Mouse (Mus musculus): Measurements from ENCODE around the gene Crb3. TPM values are rescaled to one million over a fixed set of nuclear protein-coding genes. Genes with fewer than 3 reads are reported as not detected.
A peak's percentile ranks its signal among the peaks of the same experiment; 100 is the strongest.

The Crb3 gene
- total and polyA plus RNA-seq, 2 experiments from 2014 or later = 3.5 to 8.5 TPM

DNA sequence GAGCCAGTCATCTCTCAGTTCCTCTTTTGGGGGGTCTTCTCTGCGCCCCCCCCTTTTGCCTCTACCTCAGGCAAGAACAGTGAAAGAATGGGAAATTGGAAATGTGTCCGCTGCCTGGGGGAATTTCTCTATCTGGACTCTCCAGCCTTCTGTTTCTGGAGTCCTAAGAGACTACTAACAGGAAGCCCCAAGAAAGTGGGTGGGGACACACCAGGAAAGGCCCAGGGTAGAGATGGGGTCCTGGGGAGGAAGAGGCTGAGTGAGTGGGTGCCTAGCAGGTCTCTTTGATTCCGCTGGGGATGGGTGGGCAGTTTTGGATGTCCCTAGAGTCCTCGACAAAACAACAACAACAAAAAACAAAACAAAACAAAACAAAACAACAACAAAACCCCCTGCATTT is 45.6 kb downstream of the Crb3 start:
- DNase-seq (ENCODE audit: low spot score) = no peak
- Histone ChIP-seq H3K27ac (ENCODE audit: low read depth, low read length) (no peak overlapping the region), H3K27me3 (ENCODE audit: insufficient read depth, low read length) (no peaks in the 10 kb centered on the region), H3K4me1 (ENCODE audit: insufficient read depth, low read length) (peaks cover 2% of the 10 kb centered on the region; the same call in 1 of the 2 replicates), H3K36me3 (ENCODE audit: insufficient read depth, low read length) (no peaks in the 10 kb centered on the region), H3K9ac (replicated peaks; ENCODE audit: low read length, poor library complexity, severe bottlenecking) (no peak overlapping the region), H3K4me3 (ENCODE audit: low read depth, low read length) (peak overlapping the region; percentile 65), H3K9me3 (ENCODE audit: low read length) (no peaks in the 10 kb centered on the region), H3K4me2 (ENCODE audit: low read depth, low read length, poor library complexity, severe bottlenecking) (peak overlapping the region; percentile 81)
- no peak for ATAC-seq (ENCODE audit: low FRiP score)
- WGBS = 46% methylated on average over 4 of the region's 4 CpGs
- TF ChIP-seq CTCF (IDR thresholded peaks at IDR 0.05) = no peak

DNA sequence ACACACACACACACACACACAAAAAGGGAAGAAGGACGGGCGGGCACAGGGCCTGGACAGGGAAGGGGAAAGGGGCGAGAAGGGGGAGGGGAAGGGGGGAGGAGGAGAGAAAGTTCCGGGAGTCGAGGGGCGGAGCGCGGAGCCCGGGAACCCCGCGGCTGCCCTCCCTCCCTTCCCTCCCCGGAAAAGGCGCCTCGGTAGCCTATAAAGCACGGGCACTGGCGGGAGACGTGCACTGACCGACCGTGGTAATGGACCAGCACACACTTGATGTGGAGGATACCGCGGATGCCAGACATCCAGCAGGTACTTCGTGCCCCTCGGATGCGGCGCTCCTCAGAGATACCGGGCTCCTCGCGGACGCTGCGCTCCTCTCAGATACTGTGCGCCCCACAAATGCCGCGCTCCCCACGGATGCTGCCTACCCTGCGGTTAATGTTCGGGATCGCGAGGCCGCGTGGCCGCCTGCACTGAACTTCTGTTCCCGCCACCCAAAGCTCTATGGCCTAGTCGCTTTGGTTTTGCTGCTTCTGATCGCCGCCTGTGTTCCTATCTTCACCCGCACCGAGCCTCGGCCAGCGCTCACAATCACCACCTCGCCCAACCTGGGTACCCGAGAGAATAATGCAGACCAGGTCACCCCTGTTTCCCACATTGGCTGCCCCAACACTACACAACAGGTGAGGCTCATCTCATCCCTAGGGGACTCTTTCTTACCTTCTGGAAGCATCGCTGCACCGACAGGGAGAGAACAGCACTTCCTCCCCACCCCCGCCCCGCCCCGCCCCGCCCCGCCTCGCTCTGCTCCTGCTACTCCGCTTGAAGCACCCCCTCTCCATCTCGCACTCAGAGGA is 46.5 kb downstream of the Crb3 start, which contains the start of gene Tnfsf9:
Tnfsf9 (plus strand) TSS at position 145 of the 854 bp plus-strand sequence.
- no peaks in the 10 kb centered on the region for H3K36me3 ChIP-seq (ENCODE audit: insufficient read depth, low read length)
- no peaks in the 10 kb centered on the region for H3K9me3 ChIP-seq (ENCODE audit: low read length)
- peak within 1 kb of the TSS; percentile 65 for H3K4me3 ChIP-seq (ENCODE audit: low read depth, low read length)

DNA sequence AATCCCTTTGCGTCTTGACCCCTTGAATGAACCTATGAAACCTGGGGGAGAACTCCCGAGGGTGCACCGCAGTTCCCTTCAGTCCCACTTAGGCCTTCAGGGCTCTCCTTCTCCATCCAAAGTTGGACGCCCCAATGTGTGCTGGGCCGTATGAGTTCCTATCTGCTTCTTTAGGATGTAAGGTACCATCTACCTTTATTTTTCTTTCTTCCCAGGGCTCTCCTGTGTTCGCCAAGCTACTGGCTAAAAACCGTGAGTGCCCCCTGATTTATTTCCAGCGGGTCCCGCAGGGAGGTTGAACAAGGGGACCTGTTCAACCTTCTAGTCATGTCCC is 47.1 kb downstream of the Crb3 start:
- TF ChIP-seq CTCF (IDR thresholded peaks at IDR 0.05) = no peak
- no peak for ATAC-seq (ENCODE audit: low FRiP score)
- no peak for DNase-seq (ENCODE audit: low spot score)

More for the DNA sequence above, 46.5 kb downstream of the Crb3 start, which contains the start of gene Tnfsf9:
- peak within 1 kb of the TSS; percentile 81 for H3K4me2 ChIP-seq (ENCODE audit: low read depth, low read length, poor library complexity, severe bottlenecking)
- no peak for TF ChIP-seq CTCF (IDR thresholded peaks at IDR 0.05)
- under 1% methylated on average over 50 of the region's 61 CpGs for WGBS
- peak; percentile 44 for DNase-seq (ENCODE audit: low spot score)
- H3K4me1 ChIP-seq (ENCODE audit: insufficient read depth, low read length) = peaks cover 2% of the 10 kb centered on the region; the same call in 1 of the 2 replicates
- ATAC-seq (ENCODE audit: low FRiP score) = peak; percentile 76
- no peaks in the 10 kb centered on the region for H3K27me3 ChIP-seq (ENCODE audit: insufficient read depth, low read length)
- peak within 1 kb of the TSS; percentile 70 for H3K9ac ChIP-seq (replicated peaks; ENCODE audit: low read length, poor library complexity, severe bottlenecking)
- H3K27ac ChIP-seq (ENCODE audit: low read depth, low read length) = no peak within 1 kb of the TSS

DNA sequence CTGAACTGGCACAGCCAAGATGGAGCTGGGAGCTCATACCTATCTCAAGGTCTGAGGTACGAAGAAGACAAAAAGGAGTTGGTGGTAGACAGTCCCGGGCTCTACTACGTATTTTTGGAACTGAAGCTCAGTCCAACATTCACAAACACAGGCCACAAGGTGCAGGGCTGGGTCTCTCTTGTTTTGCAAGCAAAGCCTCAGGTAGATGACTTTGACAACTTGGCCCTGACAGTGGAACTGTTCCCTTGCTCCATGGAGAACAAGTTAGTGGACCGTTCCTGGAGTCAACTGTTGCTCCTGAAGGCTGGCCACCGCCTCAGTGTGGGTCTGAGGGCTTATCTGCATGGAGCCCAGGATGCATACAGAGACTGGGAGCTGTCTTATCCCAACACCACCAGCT is 48.2 kb downstream of the Crb3 start:
- 89% methylated on average over 5 of the region's 5 CpGs for WGBS
- ATAC-seq (ENCODE audit: low FRiP score) (no peak), DNase-seq (ENCODE audit: low spot score) (no peak)
- Histone ChIP-seq H3K9me3 (ENCODE audit: low read length) (no peaks in the 10 kb centered on the region), H3K4me2 (ENCODE audit: low read depth, low read length, poor library complexity, severe bottlenecking) (no peak overlapping the region), H3K9ac (replicated peaks; ENCODE audit: low read length, poor library complexity, severe bottlenecking) (no peak overlapping the region), H3K27ac (ENCODE audit: low read depth, low read length) (no peak overlapping the region), H3K4me1 (ENCODE audit: insufficient read depth, low read length) (peaks cover 2% of the 10 kb centered on the region; the same call in 1 of the 2 replicates), H3K4me3 (ENCODE audit: low read depth, low read length) (no peak overlapping the region), H3K27me3 (ENCODE audit: insufficient read depth, low read length) (no peaks in the 10 kb centered on the region), H3K36me3 (ENCODE audit: insufficient read depth, low read length) (no peaks in the 10 kb centered on the region)
- no peak for TF ChIP-seq CTCF (IDR thresholded peaks at IDR 0.05)

More for the DNA sequence above, 47.1 kb downstream of the Crb3 start:
- H3K4me1 ChIP-seq (ENCODE audit: insufficient read depth, low read length) = peaks cover 2% of the 10 kb centered on the region; the same call in 1 of the 2 replicates
- H3K27me3 ChIP-seq (ENCODE audit: insufficient read depth, low read length) = no peaks in the 10 kb centered on the region
- H3K4me3 ChIP-seq (ENCODE audit: low read depth, low read length) = peak overlapping the region; percentile 65
- WGBS = 10% methylated on average over 9 of the region's 9 CpGs
- peak overlapping the region; percentile 70 for H3K9ac ChIP-seq (replicated peaks; ENCODE audit: low read length, poor library complexity, severe bottlenecking)
- peak overlapping the region; percentile 81 for H3K4me2 ChIP-seq (ENCODE audit: low read depth, low read length, poor library complexity, severe bottlenecking)
- H3K36me3 ChIP-seq (ENCODE audit: insufficient read depth, low read length) = no peaks in the 10 kb centered on the region
- H3K9me3 ChIP-seq (ENCODE audit: low read length) = no peaks in the 10 kb centered on the region
- H3K27ac ChIP-seq (ENCODE audit: low read depth, low read length) = no peak overlapping the region

DNA sequence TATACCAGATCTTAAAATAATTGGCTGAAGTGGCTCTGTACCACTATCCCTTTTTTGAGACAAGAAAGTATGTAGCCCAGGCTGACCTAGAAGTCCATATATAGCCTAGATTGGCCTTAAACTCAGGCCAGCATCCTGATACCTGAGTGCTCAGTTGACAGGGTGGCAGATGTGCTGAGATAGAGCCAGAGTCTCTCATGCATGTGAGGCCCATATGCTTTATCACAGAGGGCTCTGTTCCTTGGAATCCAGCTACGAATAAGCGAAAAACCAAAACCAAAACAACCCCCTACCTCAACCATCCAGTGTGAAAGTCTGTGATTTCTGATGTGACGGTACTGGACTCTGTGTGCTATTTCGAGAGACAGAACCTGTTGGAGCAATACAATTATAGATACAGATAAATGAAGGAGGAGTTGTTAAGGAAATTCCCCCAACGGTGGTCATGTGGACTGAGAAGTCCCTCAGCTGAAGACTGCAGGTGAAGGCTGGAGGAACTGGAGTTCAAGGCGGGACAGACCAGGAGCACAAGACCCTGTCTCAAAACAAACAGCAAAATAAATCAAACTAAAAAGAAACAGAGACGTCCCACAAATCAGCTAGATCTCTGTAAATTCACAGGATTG is 49.2 kb downstream of the Crb3 start:
- WGBS = 93% methylated on average over 7 of the region's 7 CpGs
- Histone ChIP-seq H3K9ac (replicated peaks; ENCODE audit: low read length, poor library complexity, severe bottlenecking) (no peak overlapping the region), H3K27ac (ENCODE audit: low read depth, low read length) (no peak overlapping the region), H3K4me3 (ENCODE audit: low read depth, low read length) (no peak overlapping the region), H3K27me3 (ENCODE audit: insufficient read depth, low read length) (no peaks in the 10 kb centered on the region), H3K9me3 (ENCODE audit: low read length) (no peaks in the 10 kb centered on the region), H3K36me3 (ENCODE audit: insufficient read depth, low read length) (no peaks in the 10 kb centered on the region), H3K4me1 (ENCODE audit: insufficient read depth, low read length) (peaks cover 2% of the 10 kb centered on the region; the same call in 1 of the 2 replicates), H3K4me2 (ENCODE audit: low read depth, low read length, poor library complexity, severe bottlenecking) (no peak overlapping the region)
- no peak for TF ChIP-seq CTCF (IDR thresholded peaks at IDR 0.05)
- DNase-seq (ENCODE audit: low spot score) = no peak
- ATAC-seq (ENCODE audit: low FRiP score) = no peak

All from midbrain, postnatal 0 days (tissue).